Mouse (Mus musculus) adrenal gland, postnatal 14 days (tissue): ENCODE results near the gene Lyrm4. TPM values are rescaled to one million over a fixed set of nuclear protein-coding genes. Genes with fewer than 3 reads are reported as not detected.

Experiments
- DNase-seq: peaks from one replicate; pipeline ENCODE4 v3.0.0; 2021; ENCODE audit warnings: mixed read lengths
- long read RNA-seq, 2 experiments: library from polyadenylated mRNA; stranded (forward); transcript quantifications; one replicate each; pipeline ENCODE4 v2.0.0; 2021
- total RNA-seq: library from RNA; stranded (reverse); gene quantifications from 2 replicates; pipeline ENCODE4 v1.2.3, GENCODE M21; 2021

Lyrm4 gene
- 16.0 and 19.3 TPM in 2 replicates for total RNA-seq
- long read RNA-seq, experiment 1, transcript Lyrm4-201 (3 exons, 2,086 nt), result major isoform, 16 of 70 reads
- long read RNA-seq, experiment 1, partial matches to known transcripts, result 4 of 70 reads
- long read RNA-seq, experiment 1, other reads (novel, unspliced or antisense), result 50 of 70 reads
- long read RNA-seq, experiment 2, transcript Lyrm4-201 (3 exons, 2,086 nt), result major isoform, 12 of 65 reads
- long read RNA-seq, experiment 2, partial matches to known transcripts, result 0 of 65 reads
- long read RNA-seq, experiment 2, other reads (novel, unspliced or antisense), result 53 of 65 reads

GRCm38 (mm10) chr13:36117143-36118014 is at the start of gene Lyrm4, which contains the start of gene Fars2:
Gene Lyrm4 (minus strand): TSS chr13:36117526.
Gene Fars2 (plus strand): TSS chr13:36117412.
- peak; percentile 99 for DNase-seq

- DNase-seq, result no peak
Measured at GRCm38 (mm10) chr13:36163898-36164297, 46.6 kb upstream of the Lyrm4 start.

- DNase-seq, result no peak
Measured at GRCm38 (mm10) chr13:36163411-36163810, 46.1 kb upstream of the Lyrm4 start.

- DNase-seq, result peak; percentile 49
Measured at GRCm38 (mm10) chr13:36156340-36156931, 39.1 kb upstream of the Lyrm4 start.

GRCm38 (mm10) chr13:36152728-36153498 is 35.6 kb upstream of the Lyrm4 start:
- no peak for DNase-seq

- no peak for DNase-seq
Measured at GRCm38 (mm10) chr13:36150272-36150671, 32.9 kb upstream of the Lyrm4 start.

- DNase-seq, result no peak
Measured at GRCm38 (mm10) chr13:36149175-36149939, 32.0 kb upstream of the Lyrm4 start.

- DNase-seq, result no peak
Measured at GRCm38 (mm10) chr13:36145601-36146000, 28.3 kb upstream of the Lyrm4 start.

- DNase-seq, result no peak
Measured at GRCm38 (mm10) chr13:36140247-36141016, 23.1 kb upstream of the Lyrm4 start.

GRCm38 (mm10) chr13:36139703-36140102 is 22.4 kb upstream of the Lyrm4 start:
- no peak for DNase-seq

GRCm38 (mm10) chr13:36131992-36132649 is 14.8 kb upstream of the Lyrm4 start:
- DNase-seq, result no peak

- DNase-seq, result peak; percentile 55
Measured at GRCm38 (mm10) chr13:36131401-36131800, 14.1 kb upstream of the Lyrm4 start.

- no peak for DNase-seq
Measured at GRCm38 (mm10) chr13:36129360-36130054, 12.2 kb upstream of the Lyrm4 start.

GRCm38 (mm10) chr13:36120606-36121005 is 3.3 kb upstream of the Lyrm4 start:
- no peak for DNase-seq

GRCm38 (mm10) chr13:36119684-36120083 is 2.4 kb upstream of the Lyrm4 start:
- DNase-seq, result peak; percentile 13

GRCm38 (mm10) chr13:36116520-36117142 is 695 bp downstream of the Lyrm4 start:
- DNase-seq, result peak; percentile 54

GRCm38 (mm10) chr13:36113181-36113580 is 4.1 kb downstream of the Lyrm4 start:
- DNase-seq, result no peak

GRCm38 (mm10) chr13:36111331-36111730 is 6.0 kb downstream of the Lyrm4 start:
- no peak for DNase-seq

- no peak for DNase-seq
Measured at GRCm38 (mm10) chr13:36108528-36108927, 8.8 kb downstream of the Lyrm4 start.
